Mouse (Mus musculus) adrenal gland, postnatal 4 days (tissue): ENCODE results near the gene Sept11. TPM values are rescaled to one million over a fixed set of nuclear protein-coding genes. Genes with fewer than 3 reads are reported as not detected.

Source experiments
- total RNA-seq, 2 experiments: library from RNA; stranded (reverse); gene quantifications; 2 replicates each; pipeline ENCODE4 v1.2.3; 2021

The Sept11 gene
- total RNA-seq, 2 experiments from 2014 or later: 114 to 144 TPM

Other genes with a start within 250 kb of the Sept11 start
- gene Sowahb, start 48.4 kb upstream of the Sept11 start, total RNA-seq: under 1 TPM; 0.85 to 0.90 TPM
- gene Ccni, start 113.1 kb downstream of the Sept11 start, total RNA-seq: 100 to 1,000 TPM; 203 to 219 TPM
- gene 2010109A12Rik, start 113.1 kb downstream of the Sept11 start, total RNA-seq: 1 to 10 TPM; 1.6 to 2.0 TPM
- gene Ccng2, start 173.8 kb downstream of the Sept11 start, total RNA-seq: 10 to 100 TPM; 38.9 to 40.1 TPM